ENCODE assay signal across 8 mouse cellular contexts in genomic region chr14:75863549-75864409, GRCm38 (mm10). TPM values are rescaled to one million over a fixed set of nuclear protein-coding genes. Genes with fewer than 3 reads are reported as not detected.
DNase-seq lines count a peak whose midpoint lies in the region; ATAC-seq and TF ChIP-seq lines count a peak whose summit lies in the region.

No protein-coding gene starts in this region.

- intact Hi-C loops in heart, adult 2 months (cut with DNase I), result loop anchor here (1.0 kb wide), 1 partner anchor 18 kb away; the partner anchor contains the start of gene Tpt1

- H3K79me2 ChIP-seq in heart, adult 2 months (replicated peaks; ENCODE audit: control insufficient read depth, insufficient read depth, low read length), result no peaks in the 10 kb centered on the region

- DNase-seq in ES-E14 (ENCODE audit: low read depth, low spot score), result peak; percentile 81
- DNase-seq in embryo, embryonic 11 days, result peak; percentile 81
- DNase-seq in heart, adult 2 months, result peak; percentile 64 to 86
- DNase-seq in kidney, adult 2 months, result peak; percentile 94
- peak; percentile 50 for DNase-seq in ovary, postnatal 14 days (ENCODE audit: low spot score)
- no peak for DNase-seq in layer of hippocampus, adult 11-12 months (ENCODE audit: low spot score)

- TF ChIP-seq POLR2A in heart, adult 2 months (IDR thresholded peaks at IDR 0.05; ENCODE audit: insufficient read depth, low read depth, low read length), result peak; percentile 27; the same call in 1 of the 2 replicates
- no peak for TF ChIP-seq POLR2A in kidney, adult 2 months (IDR thresholded peaks at IDR 0.05; ENCODE audit: low read depth, low read length)

- 16% methylated on average over 7 of the region's 7 CpGs for WGBS in heart, adult 2 months
- 9% methylated on average over 7 of the region's 7 CpGs for WGBS in kidney, adult 2 months
- WGBS in lung, embryonic 15.5 days, result 6% methylated on average over 7 of the region's 7 CpGs

- in situ Hi-C loops in ES-E14 (cut with MboI; ENCODE audit: low sequenced_read_pairs in 2 of 2, unreplicated experiment in 2 of 2), result loop anchor here in 1 of 2 experiments (25.0 kb wide), 1 partner anchor 574 kb away; no protein-coding TSS in a partner anchor

- no peaks in the 10 kb centered on the region; the same call in 1 of the 2 replicates for H3K9me3 ChIP-seq in ES-E14 (ENCODE audit: control insufficient read depth, insufficient read depth, low read depth, low read length)
- no peaks in the 10 kb centered on the region for H3K9me3 ChIP-seq in lung, embryonic 15.5 days

- no peaks in the 10 kb centered on the region for H3K36me3 ChIP-seq in ES-E14 (ENCODE audit: control insufficient read depth, insufficient read depth, low read length, poor library complexity, severe bottlenecking)
- no peaks in the 10 kb centered on the region for H3K36me3 ChIP-seq in heart, adult 2 months (ENCODE audit: control insufficient read depth, insufficient read depth, low read length)
- H3K36me3 ChIP-seq in kidney, adult 2 months (ENCODE audit: control insufficient read depth, insufficient read depth, low read length), result no peaks in the 10 kb centered on the region
- no peaks in the 10 kb centered on the region for H3K36me3 ChIP-seq in lung, embryonic 15.5 days

- peak overlapping the region; percentile 94 for H3K27ac ChIP-seq in ES-E14 (ENCODE audit: insufficient read depth, low read depth, low read length, poor library complexity, severe bottlenecking)
- H3K27ac ChIP-seq in heart, adult 2 months, result peak overlapping the region; percentile 85
- H3K27ac ChIP-seq in kidney, adult 2 months (ENCODE audit: insufficient read depth, low read depth, low read length), result peak overlapping the region; percentile 66
- H3K27ac ChIP-seq in lung, embryonic 15.5 days, result peak overlapping the region; percentile 83

- peaks cover 3 to 9% of the 10 kb centered on the region in 2 experiments; a peak in 2 of 4 replicates for H3K4me1 ChIP-seq in ES-E14 (ENCODE audit: control insufficient read depth in 2 of 2, insufficient read depth in 2 of 2, low read length in 2 of 2, poor library complexity in 1 of 2)
- peaks cover 9% of the 10 kb centered on the region for H3K4me1 ChIP-seq in heart, adult 2 months (ENCODE audit: control insufficient read depth, insufficient read depth, low read length)
- peaks cover 8% of the 10 kb centered on the region for H3K4me1 ChIP-seq in kidney, adult 2 months (ENCODE audit: control insufficient read depth, insufficient read depth, low read length)
- H3K4me1 ChIP-seq in lung, embryonic 15.5 days, result peaks cover 15% of the 10 kb centered on the region

- H3K4me2 ChIP-seq in lung, embryonic 15.5 days, result no peak overlapping the region; the same call in 1 of the 2 replicates

- H3K4me3 ChIP-seq in ES-E14 (ENCODE audit: insufficient read depth in 1 of 2, low read depth in 1 of 2, low read length in 2 of 2, poor library complexity in 1 of 2, severe bottlenecking in 1 of 2), result no peak overlapping the region
- no peak overlapping the region for H3K4me3 ChIP-seq in heart, adult 2 months
- H3K4me3 ChIP-seq in kidney, adult 2 months (ENCODE audit: insufficient read depth, low read depth, low read length), result no peak overlapping the region
- H3K4me3 ChIP-seq in lung, embryonic 15.5 days, result no peak overlapping the region

- no peak overlapping the region for H3K9ac ChIP-seq in ES-E14 (ENCODE audit: insufficient read depth, low read depth, low read length, poor library complexity, severe bottlenecking)
- H3K9ac ChIP-seq in heart, adult 2 months (ENCODE audit: low read depth, low read length), result no peak overlapping the region
- no peak overlapping the region; the same call in 1 of the 2 replicates for H3K9ac ChIP-seq in lung, embryonic 15.5 days

- TF ChIP-seq EP300 in heart, adult 2 months (IDR thresholded peaks at IDR 0.05; ENCODE audit: insufficient read depth, low read depth, low read length), result peak; percentile 97

- ATAC-seq in lung, embryonic 15.5 days (ENCODE audit: borderline replicate concordance, extremely low read depth, low FRiP score, low TSS enrichment), result peak; percentile 91
- no peak for ATAC-seq in cerebellum, adult (ENCODE audit: insufficient number of reproducible peaks, low FRiP score, low TSS enrichment)

- no peak for TF ChIP-seq CTCF in heart, adult 2 months (IDR thresholded peaks at IDR 0.05)
- no peak for TF ChIP-seq CTCF in kidney, adult 2 months (conservative IDR thresholded peaks at IDR 0.05; ENCODE audit: insufficient read depth, insufficient read length, low read depth, low read length)

- H3K27me3 ChIP-seq in heart, adult 2 months (ENCODE audit: control insufficient read depth, insufficient read depth, low read length), result no peaks in the 10 kb centered on the region
- no peaks in the 10 kb centered on the region for H3K27me3 ChIP-seq in kidney, adult 2 months (replicated peaks; ENCODE audit: control insufficient read depth, insufficient read depth, low read length)
- no peaks in the 10 kb centered on the region for H3K27me3 ChIP-seq in lung, embryonic 15.5 days

TF ChIP-seq in ES-E14, 5 proteins besides CTCF, POLR2A, EP300 and RAD21:
- no peak for TF ChIP-seq HCFC1 (IDR thresholded peaks at IDR 0.05; ENCODE audit: borderline replicate concordance, insufficient read depth, low read length)
- TF ChIP-seq ZNF384 (IDR thresholded peaks at IDR 0.05; ENCODE audit: low read depth, low read length), result peak; percentile 8; the same call in 1 of the 2 replicates

RNA-seq across cellular contexts. Expression of gene Tpt1, which starts 18.9 kb away (rescaled TPM):
- 592 and 613 TPM in 2 replicates for total RNA-seq in ES-E14 (2012; rRNA removed)
- total RNA-seq in heart, adult 2 months (2021), result 1,000 to 10,000 TPM; 2,957 to 3,343 TPM
- 1,003 and 1,026 TPM in 2 replicates for polyA plus RNA-seq in heart, adult 2 months (2012; rRNA removed)
- 1,266 and 1,401 TPM in 2 replicates for polyA plus RNA-seq in kidney, adult 2 months (2012; rRNA removed)
- polyA plus RNA-seq in lung, embryonic 15.5 days (2015; fragmentation: Nextera tagmentation; extraction: Ambion mirVana), result 998 and 1,067 TPM in 2 replicates
